Mouse (Mus musculus): ENCODE results near the gene Nedd9. TPM values are rescaled to one million over a fixed set of nuclear protein-coding genes. Genes with fewer than 3 reads are reported as not detected.

Nedd9 gene
- polyA plus RNA-seq, 1 experiment from 2014 or later = 6.0 TPM

GRCm38 (mm10) chr13:41466191-41466590, 21.0 kb downstream of the Nedd9 start:
- Histone ChIP-seq H3K9ac (ENCODE audit: low read depth, low read length) (no peak overlapping the region), H3K27me3 (ENCODE audit: control insufficient read depth, insufficient read depth, low read depth, low read length) (no peaks in the 10 kb centered on the region), H3K36me3 (ENCODE audit: control insufficient read depth, insufficient read depth) (no peaks in the 10 kb centered on the region), H3K4me1 (ENCODE audit: control insufficient read depth, low read depth, low read length) (no peaks in the 10 kb centered on the region; the same call in 1 of the 2 replicates), H3K4me3 (ENCODE audit: low read depth, low read length) (no peak overlapping the region), H3K27ac (ENCODE audit: low read length) (no peak overlapping the region), H3K9me3 (replicated peaks; ENCODE audit: control insufficient read depth, low read length) (no peaks in the 10 kb centered on the region), H3K4me2 (ENCODE audit: low read depth, low read length) (no peak overlapping the region)
- 0 out of 2 replicates have a peak, but pooled peaks have one; percentile 24 for ATAC-seq (ENCODE audit: low read depth)
- WGBS (ENCODE audit: insufficient replicate concordance) = 65% methylated on average over 1 of the region's 1 CpGs

GRCm38 (mm10) chr13:41461418-41461817, 25.7 kb downstream of the Nedd9 start:
- H3K36me3 ChIP-seq (ENCODE audit: control insufficient read depth, insufficient read depth) = no peaks in the 10 kb centered on the region
- no peak overlapping the region for H3K4me2 ChIP-seq (ENCODE audit: low read depth, low read length)
- no peaks in the 10 kb centered on the region; the same call in 1 of the 2 replicates for H3K4me1 ChIP-seq (ENCODE audit: control insufficient read depth, low read depth, low read length)
- 41% methylated on average over 3 of the region's 3 CpGs for whole genome bisulfite sequencing (ENCODE audit: insufficient replicate concordance)
- no peak overlapping the region for H3K9ac ChIP-seq (ENCODE audit: low read depth, low read length)
- no peak for ATAC-seq (ENCODE audit: low read depth)
- no peak overlapping the region for H3K27ac ChIP-seq (ENCODE audit: low read length)
- no peak overlapping the region for H3K4me3 ChIP-seq (ENCODE audit: low read depth, low read length)
- no peaks in the 10 kb centered on the region for H3K27me3 ChIP-seq (ENCODE audit: control insufficient read depth, insufficient read depth, low read depth, low read length)
- no peaks in the 10 kb centered on the region for H3K9me3 ChIP-seq (replicated peaks; ENCODE audit: control insufficient read depth, low read length)

- ATAC-seq (ENCODE audit: low read depth) = no peak
- Histone ChIP-seq H3K4me2 (ENCODE audit: low read depth, low read length) (no peak overlapping the region), H3K9me3 (replicated peaks; ENCODE audit: control insufficient read depth, low read length) (no peaks in the 10 kb centered on the region), H3K9ac (ENCODE audit: low read depth, low read length) (no peak overlapping the region), H3K27me3 (ENCODE audit: control insufficient read depth, insufficient read depth, low read depth, low read length) (no peaks in the 10 kb centered on the region), H3K36me3 (ENCODE audit: control insufficient read depth, insufficient read depth) (no peaks in the 10 kb centered on the region), H3K4me3 (ENCODE audit: low read depth, low read length) (no peak overlapping the region), H3K27ac (ENCODE audit: low read length) (no peak overlapping the region), H3K4me1 (ENCODE audit: control insufficient read depth, low read depth, low read length) (no peaks in the 10 kb centered on the region; the same call in 1 of the 2 replicates)
- WGBS (ENCODE audit: insufficient replicate concordance) = 45% methylated on average over 3 of the region's 3 CpGs
Observed at GRCm38 (mm10) chr13:41459683-41460286, 27.4 kb downstream of the Nedd9 start.

- H3K9ac ChIP-seq (ENCODE audit: low read depth, low read length) = no peak overlapping the region
- no peak overlapping the region for H3K27ac ChIP-seq (ENCODE audit: low read length)
- H3K36me3 ChIP-seq (ENCODE audit: control insufficient read depth, insufficient read depth) = no peaks in the 10 kb centered on the region
- no peaks in the 10 kb centered on the region; the same call in 1 of the 2 replicates for H3K4me1 ChIP-seq (ENCODE audit: control insufficient read depth, low read depth, low read length)
- H3K27me3 ChIP-seq (ENCODE audit: control insufficient read depth, insufficient read depth, low read depth, low read length) = no peaks in the 10 kb centered on the region
- 53% methylated on average over 2 of the region's 2 CpGs for WGBS (ENCODE audit: insufficient replicate concordance)
- no peak for ATAC-seq (ENCODE audit: low read depth)
- H3K4me2 ChIP-seq (ENCODE audit: low read depth, low read length) = no peak overlapping the region
- H3K4me3 ChIP-seq (ENCODE audit: low read depth, low read length) = no peak overlapping the region
- no peaks in the 10 kb centered on the region for H3K9me3 ChIP-seq (replicated peaks; ENCODE audit: control insufficient read depth, low read length)
Observed at GRCm38 (mm10) chr13:41458709-41459108, 28.5 kb downstream of the Nedd9 start.

GRCm38 (mm10) chr13:41457798-41458390, 29.3 kb downstream of the Nedd9 start:
- Histone ChIP-seq H3K27me3 (ENCODE audit: control insufficient read depth, insufficient read depth, low read depth, low read length) (no peaks in the 10 kb centered on the region), H3K9ac (ENCODE audit: low read depth, low read length) (no peak overlapping the region), H3K9me3 (replicated peaks; ENCODE audit: control insufficient read depth, low read length) (no peaks in the 10 kb centered on the region), H3K4me3 (ENCODE audit: low read depth, low read length) (no peak overlapping the region), H3K4me1 (ENCODE audit: control insufficient read depth, low read depth, low read length) (no peaks in the 10 kb centered on the region; the same call in 1 of the 2 replicates), H3K36me3 (ENCODE audit: control insufficient read depth, insufficient read depth) (no peaks in the 10 kb centered on the region), H3K4me2 (ENCODE audit: low read depth, low read length) (no peak overlapping the region), H3K27ac (ENCODE audit: low read length) (no peak overlapping the region)
- ATAC-seq (ENCODE audit: low read depth) = no peak
- WGBS (ENCODE audit: insufficient replicate concordance) = 80% methylated on average over 10 of the region's 10 CpGs

GRCm38 (mm10) chr13:41457030-41457797, 29.9 kb downstream of the Nedd9 start:
- no peak overlapping the region for H3K27ac ChIP-seq (ENCODE audit: low read length)
- no peaks in the 10 kb centered on the region for H3K36me3 ChIP-seq (ENCODE audit: control insufficient read depth, insufficient read depth)
- no peak overlapping the region for H3K4me3 ChIP-seq (ENCODE audit: low read depth, low read length)
- 56% methylated on average over 7 of the region's 7 CpGs for WGBS (ENCODE audit: insufficient replicate concordance)
- ATAC-seq (ENCODE audit: low read depth) = no peak
- H3K4me1 ChIP-seq (ENCODE audit: control insufficient read depth, low read depth, low read length) = no peaks in the 10 kb centered on the region; the same call in 1 of the 2 replicates
- no peaks in the 10 kb centered on the region for H3K27me3 ChIP-seq (ENCODE audit: control insufficient read depth, insufficient read depth, low read depth, low read length)
- no peak overlapping the region for H3K9ac ChIP-seq (ENCODE audit: low read depth, low read length)
- H3K9me3 ChIP-seq (replicated peaks; ENCODE audit: control insufficient read depth, low read length) = no peaks in the 10 kb centered on the region
- H3K4me2 ChIP-seq (ENCODE audit: low read depth, low read length) = no peak overlapping the region

GRCm38 (mm10) chr13:41456292-41457029, 30.7 kb downstream of the Nedd9 start:
- no peak overlapping the region for H3K9ac ChIP-seq (ENCODE audit: low read depth, low read length)
- H3K27me3 ChIP-seq (ENCODE audit: control insufficient read depth, insufficient read depth, low read depth, low read length) = no peaks in the 10 kb centered on the region
- H3K36me3 ChIP-seq (ENCODE audit: control insufficient read depth, insufficient read depth) = no peaks in the 10 kb centered on the region
- H3K9me3 ChIP-seq (replicated peaks; ENCODE audit: control insufficient read depth, low read length) = no peaks in the 10 kb centered on the region
- no peak overlapping the region for H3K4me2 ChIP-seq (ENCODE audit: low read depth, low read length)
- 50% methylated on average over 14 of the region's 14 CpGs for WGBS (ENCODE audit: insufficient replicate concordance)
- no peaks in the 10 kb centered on the region; the same call in 1 of the 2 replicates for H3K4me1 ChIP-seq (ENCODE audit: control insufficient read depth, low read depth, low read length)
- no peak for ATAC-seq (ENCODE audit: low read depth)
- H3K27ac ChIP-seq (ENCODE audit: low read length) = no peak overlapping the region
- H3K4me3 ChIP-seq (ENCODE audit: low read depth, low read length) = no peak overlapping the region

GRCm38 (mm10) chr13:41453227-41454193, 33.7 kb downstream of the Nedd9 start:
- H3K9ac ChIP-seq (ENCODE audit: low read depth, low read length) = no peak overlapping the region
- no peaks in the 10 kb centered on the region for H3K9me3 ChIP-seq (replicated peaks; ENCODE audit: control insufficient read depth, low read length)
- no peaks in the 10 kb centered on the region; the same call in 1 of the 2 replicates for H3K4me1 ChIP-seq (ENCODE audit: control insufficient read depth, low read depth, low read length)
- H3K36me3 ChIP-seq (ENCODE audit: control insufficient read depth, insufficient read depth) = no peaks in the 10 kb centered on the region
- no peak for ATAC-seq (ENCODE audit: low read depth)
- H3K4me3 ChIP-seq (ENCODE audit: low read depth, low read length) = no peak overlapping the region
- 70% methylated on average over 15 of the region's 15 CpGs for WGBS (ENCODE audit: insufficient replicate concordance)
- no peaks in the 10 kb centered on the region for H3K27me3 ChIP-seq (ENCODE audit: control insufficient read depth, insufficient read depth, low read depth, low read length)
- H3K27ac ChIP-seq (ENCODE audit: low read length) = no peak overlapping the region
- H3K4me2 ChIP-seq (ENCODE audit: low read depth, low read length) = no peak overlapping the region
